9 mouse cellular contexts compared by ENCODE assay signal in genomic region chr6:113586466-113587183, GRCm38 (mm10). TPM values are rescaled to one million over a fixed set of nuclear protein-coding genes. Genes with fewer than 3 reads are reported as not detected.
DNase-seq lines count a peak whose midpoint lies in the region; ATAC-seq lines count a peak whose summit lies in the region.
"Had no signal": no experiment of that assay in that cellular context is flagged by ENCODE, and none has a peak within 500 bp of the region (broad histone marks: within the 10 kb centered on the region; RNA-seq: fewer than 3 reads in every experiment).

No protein-coding gene starts in this region.

- no peaks in the 10 kb centered on the region for H3K9me3 ChIP-seq in kidney, embryonic 15.5 days (replicated peaks)
- no peaks in the 10 kb centered on the region for H3K9me3 ChIP-seq in neural tube, embryonic 15.5 days (replicated peaks)
- H3K9me3 ChIP-seq: embryonic facial prominence, embryonic 12.5 days; midbrain, embryonic 12.5 days had no signal

- H3K27me3 ChIP-seq in kidney, embryonic 15.5 days = no peaks in the 10 kb centered on the region
- H3K27me3 ChIP-seq in neural tube, embryonic 15.5 days (replicated peaks) = no peaks in the 10 kb centered on the region
- H3K27me3 ChIP-seq: embryonic facial prominence, embryonic 12.5 days; midbrain, embryonic 12.5 days had no signal

- no peak overlapping the region for H3K4me3 ChIP-seq in kidney, embryonic 15.5 days (replicated peaks)
- no peak overlapping the region for H3K4me3 ChIP-seq in neural tube, embryonic 15.5 days (replicated peaks)
- H3K4me3 ChIP-seq: embryonic facial prominence, embryonic 12.5 days; midbrain, embryonic 12.5 days had no signal

- no peak overlapping the region for H3K4me2 ChIP-seq in kidney, embryonic 15.5 days
- H3K4me2 ChIP-seq in neural tube, embryonic 15.5 days = no peak overlapping the region
- H3K4me2 ChIP-seq: embryonic facial prominence, embryonic 12.5 days; midbrain, embryonic 12.5 days had no signal

- H3K4me1 ChIP-seq in kidney, embryonic 15.5 days = no peaks in the 10 kb centered on the region
- H3K4me1 ChIP-seq in neural tube, embryonic 15.5 days = no peaks in the 10 kb centered on the region
- H3K4me1 ChIP-seq: embryonic facial prominence, embryonic 12.5 days; midbrain, embryonic 12.5 days had no signal

- WGBS in kidney, embryonic 15.5 days = 71% methylated on average over 5 of the region's 5 CpGs
- 75% methylated on average over 5 of the region's 5 CpGs for WGBS in neural tube, embryonic 15.5 days

- peaks cover 20% of the 10 kb centered on the region for H3K36me3 ChIP-seq in kidney, embryonic 15.5 days
- no peaks in the 10 kb centered on the region for H3K36me3 ChIP-seq in neural tube, embryonic 15.5 days

- no peak overlapping the region for H3K27ac ChIP-seq in kidney, embryonic 15.5 days
- H3K27ac ChIP-seq in neural tube, embryonic 15.5 days (replicated peaks) = no peak overlapping the region
- H3K27ac ChIP-seq: embryonic facial prominence, embryonic 12.5 days; midbrain, embryonic 12.5 days had no signal

- H3K9ac ChIP-seq in kidney, embryonic 15.5 days = no peak overlapping the region
- H3K9ac ChIP-seq in neural tube, embryonic 15.5 days (replicated peaks) = no peak overlapping the region
- H3K9ac ChIP-seq: embryonic facial prominence, embryonic 12.5 days; midbrain, embryonic 12.5 days had no signal

- no peak for ATAC-seq in kidney, embryonic 15.5 days (replicated peaks; ENCODE audit: low FRiP score)
- peak; percentile 55; the same call in 1 of the 2 replicates for ATAC-seq in neural tube, embryonic 15.5 days (ENCODE audit: low FRiP score)

- peak; percentile 80 for DNase-seq in kidney, adult 18-20 months
- DNase-seq in adrenal gland, postnatal 14 days = peak; percentile 83
- DNase-seq in kidney, adult 8-10 months = peak; percentile 64 to 80
- no peak for DNase-seq in thymus, postnatal 36 days
- DNase-seq in gastrocnemius, adult 8-10 months (ENCODE audit: low spot score in 2 of 2) = no peak

RNA-seq across cellular contexts. Expression of gene Fancd2os, which starts 13.9 kb away (rescaled TPM):
- 0.84 and 0.87 TPM in 2 replicates for polyA plus RNA-seq in kidney, embryonic 15.5 days (2015; fragmentation: Nextera tagmentation; extraction: Ambion mirVana)
- not detected in 2 replicates for total RNA-seq in adrenal gland, postnatal 14 days (2021)
- not detected in 2 replicates for polyA plus RNA-seq in neural tube, embryonic 15.5 days (2015; fragmentation: Nextera tagmentation; extraction: Ambion mirVana)
- total RNA-seq in gastrocnemius, adult 8-10 months (2022) = not detected
- polyA plus RNA-seq: midbrain, embryonic 12.5 days had no signal

RNA-seq across cellular contexts. Expression of gene Brk1, which starts 17.9 kb away (rescaled TPM):
- 206 and 211 TPM in 2 replicates for polyA plus RNA-seq in kidney, embryonic 15.5 days (2015; fragmentation: Nextera tagmentation; extraction: Ambion mirVana)
- 147 and 162 TPM in 2 replicates for total RNA-seq in adrenal gland, postnatal 14 days (2021)
- 245 and 258 TPM in 2 replicates for polyA plus RNA-seq in neural tube, embryonic 15.5 days (2015; fragmentation: Nextera tagmentation; extraction: Ambion mirVana)
- total RNA-seq in gastrocnemius, adult 8-10 months (2022) = 10 to 100 TPM; 37.5 to 44.8 (median 44.1) TPM

RNA-seq across cellular contexts. Expression of gene Vhl, which starts 37.1 kb away (rescaled TPM):
- 36.1 and 39.3 TPM in 2 replicates for polyA plus RNA-seq in kidney, embryonic 15.5 days (2015; fragmentation: Nextera tagmentation; extraction: Ambion mirVana)
- total RNA-seq in adrenal gland, postnatal 14 days (2021) = 26.0 and 27.6 TPM in 2 replicates
- 68.1 and 75.8 TPM in 2 replicates for polyA plus RNA-seq in neural tube, embryonic 15.5 days (2015; fragmentation: Nextera tagmentation; extraction: Ambion mirVana)
- total RNA-seq in gastrocnemius, adult 8-10 months (2022) = 1 to 10 TPM; 5.3 to 7.3 (median 6.2) TPM

RNA-seq across cellular contexts. Expression of gene Irak2, which starts 51.6 kb away (rescaled TPM):
- 5.2 and 5.3 TPM in 2 replicates for polyA plus RNA-seq in kidney, embryonic 15.5 days (2015; fragmentation: Nextera tagmentation; extraction: Ambion mirVana)
- total RNA-seq in adrenal gland, postnatal 14 days (2021) = 17.4 and 22.9 TPM in 2 replicates
- 2.5 and 4.5 TPM in 2 replicates for polyA plus RNA-seq in neural tube, embryonic 15.5 days (2015; fragmentation: Nextera tagmentation; extraction: Ambion mirVana)
- total RNA-seq in gastrocnemius, adult 8-10 months (2022) = 1 to 10 TPM; 3.3 to 7.4 (median 4.7) TPM

RNA-seq across cellular contexts. Expression of gene Fancd2, which starts 55.1 kb away (rescaled TPM):
- 13.9 and 15.2 TPM in 2 replicates for polyA plus RNA-seq in kidney, embryonic 15.5 days (2015; fragmentation: Nextera tagmentation; extraction: Ambion mirVana)
- total RNA-seq in adrenal gland, postnatal 14 days (2021) = 3.1 and 3.2 TPM in 2 replicates
- polyA plus RNA-seq in neural tube, embryonic 15.5 days (2015; fragmentation: Nextera tagmentation; extraction: Ambion mirVana) = 1.8 and 3.7 TPM in 2 replicates
- under 1 TPM in 3 of 4 experiments, not detected in 1; 0.07 to 0.24 (median 0.24) TPM for total RNA-seq in gastrocnemius, adult 8-10 months (2022)

Comparison
In these comparisons a context has a peak if more than half of its experiments do, and no peak if none do; other contexts are left out.
1. DNase-seq: peak in kidney, adult 18-20 months (single experiment), adrenal gland, postnatal 14 days (single experiment) and kidney, adult 8-10 months (2 of 2); none in thymus, postnatal 36 days (0 of 2) and gastrocnemius, adult 8-10 months (0 of 2).